ENCODE assay signal across 12 mouse cellular contexts in genomic region chr5:118636399-118637369, GRCm38 (mm10).
A peak's percentile ranks its signal among the peaks of the same experiment; 100 is the strongest.
DNase-seq lines count a peak whose midpoint lies in the region; ATAC-seq and TF ChIP-seq lines count a peak whose summit lies in the region.
"Had no signal": no experiment of that assay in that cellular context is flagged by ENCODE, and none has a peak within 500 bp of the region (broad histone marks: within the 10 kb centered on the region; RNA-seq: fewer than 3 reads in every experiment).

No protein-coding gene starts in this region.

- ATAC-seq in hindbrain, embryonic 14.5 days (ENCODE audit: low FRiP score), result no peak
- ATAC-seq in midbrain, embryonic 14.5 days (ENCODE audit: low FRiP score, low TSS enrichment), result no peak
- ATAC-seq: intestine, embryonic 16.5 days had no signal

- 79% methylated on average over 16 of the region's 16 CpGs for WGBS in hindbrain, embryonic 14.5 days
- WGBS in midbrain, embryonic 14.5 days, result 87% methylated on average over 16 of the region's 16 CpGs

- no peak overlapping the region for H3K9ac ChIP-seq in CH12.LX (ENCODE audit: insufficient read depth, low read depth)
- H3K9ac ChIP-seq in hindbrain, embryonic 14.5 days, result no peak overlapping the region
- H3K9ac ChIP-seq in midbrain, embryonic 14.5 days (replicated peaks; ENCODE audit: low read length), result no peak overlapping the region

- dilution Hi-C loops in CH12.LX (cut with MboI; ENCODE audit: extremely low pct_ligation_motif_present, extremely low pct_unique_long_range_greater_than_20kb, low sequenced_read_pairs), result no loop called here

- H3K4me1 ChIP-seq in CH12.LX (ENCODE audit: control insufficient read depth in 1 of 2, insufficient read depth in 2 of 2), result peaks cover 0 to 26% of the 10 kb centered on the region in 2 experiments; a peak in 2 of 4 replicates
- H3K4me1 ChIP-seq in hindbrain, embryonic 14.5 days (replicated peaks; ENCODE audit: control insufficient read depth, insufficient read depth, low read length), result peaks cover 18% of the 10 kb centered on the region
- H3K4me1 ChIP-seq in midbrain, embryonic 14.5 days (ENCODE audit: control insufficient read depth, insufficient read depth, low read length), result peaks cover 21% of the 10 kb centered on the region

- no peak overlapping the region for H3K27ac ChIP-seq in CH12.LX (ENCODE audit: insufficient read depth, low read depth)
- peak overlapping the region; percentile 30; the same call in 1 of the 2 replicates for H3K27ac ChIP-seq in hindbrain, embryonic 14.5 days
- peak overlapping the region; percentile 62; the same call in 1 of the 2 replicates for H3K27ac ChIP-seq in midbrain, embryonic 14.5 days (replicated peaks; ENCODE audit: low read depth, low read length)

- TF ChIP-seq RAD21 in CH12.LX (IDR thresholded peaks at IDR 0.05; ENCODE audit: low read depth, low read length), result no peak

- no peak for TF ChIP-seq POLR2A in CH12.LX (IDR thresholded peaks at IDR 0.05; ENCODE audit: low read depth, low read length)

- H3K9me3 ChIP-seq in CH12.LX (replicated peaks; ENCODE audit: low read length), result no peaks in the 10 kb centered on the region
- H3K9me3 ChIP-seq in hindbrain, embryonic 14.5 days (ENCODE audit: control insufficient read depth, low read length), result no peaks in the 10 kb centered on the region
- no peaks in the 10 kb centered on the region for H3K9me3 ChIP-seq in midbrain, embryonic 14.5 days (ENCODE audit: control insufficient read depth, low read length)

- no peaks in the 10 kb centered on the region for H3K27me3 ChIP-seq in CH12.LX (replicated peaks)
- H3K27me3 ChIP-seq in hindbrain, embryonic 14.5 days (ENCODE audit: control insufficient read depth, insufficient read depth, low read length), result no peaks in the 10 kb centered on the region
- H3K27me3 ChIP-seq in midbrain, embryonic 14.5 days (ENCODE audit: control insufficient read depth, insufficient read depth, low read length), result no peaks in the 10 kb centered on the region

- in situ Hi-C loops in CH12.LX (cut with MboI; ENCODE audit: low pct_ligation_motif_present, low pct_unique_long_range_greater_than_20kb, low sequenced_read_pairs), result no loop called here

- H3K79me2 ChIP-seq in CH12.LX (replicated peaks; ENCODE audit: control insufficient read depth, extremely low read depth, insufficient read depth, poor library complexity, severe bottlenecking), result no peaks in the 10 kb centered on the region

- TF ChIP-seq EP300 in CH12.LX (IDR thresholded peaks at IDR 0.05; ENCODE audit: low read length), result no peak

- no peak overlapping the region for H3K4me3 ChIP-seq in CH12.LX (replicated peaks in 1 of 3; ENCODE audit: low read depth in 2 of 3, low read length in 2 of 3, poor library complexity in 1 of 3)
- H3K4me3 ChIP-seq in hindbrain, embryonic 14.5 days (replicated peaks; ENCODE audit: low read length), result no peak overlapping the region
- no peak overlapping the region for H3K4me3 ChIP-seq in midbrain, embryonic 14.5 days (replicated peaks; ENCODE audit: low read depth, low read length)

- DNase-seq in CH12.LX (ENCODE audit: extremely low read depth) (peak; percentile 22), adipocyte (ENCODE audit: low spot score) (peak; percentile 44)
- DNase-seq in hindbrain, embryonic 14.5 days (ENCODE audit: low spot score), result no peak
- DNase-seq in midbrain, embryonic 14.5 days, result no peak
- no peak for DNase-seq in thymus, adult 18-20 months
- no peak for DNase-seq in adrenal gland, postnatal 4 days (ENCODE audit: low spot score in 2 of 2)
- DNase-seq in cerebellum, adult 9-11 months, result no peak
- DNase-seq: kidney, postnatal 25 days; layer of hippocampus, postnatal 36 days; lung, adult 18-20 months; right cerebral cortex, adult 18-20 months had no signal

- no peak overlapping the region for H3K4me2 ChIP-seq in CH12.LX (ENCODE audit: insufficient read depth, low read depth, poor library complexity, severe bottlenecking)
- H3K4me2 ChIP-seq in hindbrain, embryonic 14.5 days (replicated peaks), result no peak overlapping the region
- H3K4me2 ChIP-seq in midbrain, embryonic 14.5 days (ENCODE audit: low read length), result no peak overlapping the region

- H3K36me3 ChIP-seq in CH12.LX (replicated peaks in 1 of 2; ENCODE audit: control insufficient read depth in 1 of 2, insufficient read depth in 1 of 2, low read length in 1 of 2), result peaks cover 3 to 32% of the 10 kb centered on the region in 2 experiments
- no peaks in the 10 kb centered on the region for H3K36me3 ChIP-seq in hindbrain, embryonic 14.5 days (replicated peaks; ENCODE audit: control insufficient read depth, insufficient read depth)
- no peaks in the 10 kb centered on the region for H3K36me3 ChIP-seq in midbrain, embryonic 14.5 days (ENCODE audit: control insufficient read depth, insufficient read depth, low read length)

- no peak for TF ChIP-seq CTCF in CH12.LX (conservative IDR thresholded peaks at IDR 0.05 in 1 of 2, IDR thresholded peaks at IDR 0.05 in 1 of 2; ENCODE audit: low read depth in 2 of 2, low read length in 2 of 2)

TF ChIP-seq in CH12.LX, 34 proteins besides CTCF, POLR2A, EP300 and RAD21:
- TF ChIP-seq ETS1 (conservative IDR thresholded peaks at IDR 0.05; ENCODE audit: low read depth, low read length), result no peak
- no peak for TF ChIP-seq MEF2A (IDR thresholded peaks at IDR 0.05; ENCODE audit: borderline replicate concordance, low read depth, low read length)
- TF ChIP-seq TCF12 (IDR thresholded peaks at IDR 0.05; ENCODE audit: low read depth, low read length), result no peak
- TF ChIP-seq NRF1 (IDR thresholded peaks at IDR 0.05; ENCODE audit: low read depth, low read length), result no peak
- TF ChIP-seq CHD1 (IDR thresholded peaks at IDR 0.05; ENCODE audit: low read depth, low read length), result no peak
- no peak for TF ChIP-seq HCFC1 (IDR thresholded peaks at IDR 0.05; ENCODE audit: low read depth, low read length)
- no peak for TF ChIP-seq POLR2AphosphoS2 (IDR thresholded peaks at IDR 0.05; ENCODE audit: low read depth, low read length)
- no peak for TF ChIP-seq SIN3A (IDR thresholded peaks at IDR 0.05; ENCODE audit: low read length)
- TF ChIP-seq NELFE (IDR thresholded peaks at IDR 0.05; ENCODE audit: low read depth, low read length), result no peak
- no peak for TF ChIP-seq MAZ (IDR thresholded peaks at IDR 0.05; ENCODE audit: low read depth, low read length)
- TF ChIP-seq ZNF384 (IDR thresholded peaks at IDR 0.05; ENCODE audit: low read depth, low read length), result no peak
- no peak for TF ChIP-seq ZMIZ1 (IDR thresholded peaks at IDR 0.05; ENCODE audit: low read depth, low read length)
- TF ChIP-seq MAX (IDR thresholded peaks at IDR 0.05; ENCODE audit: low read length), result no peak
- TF ChIP-seq ELF1 (IDR thresholded peaks at IDR 0.05; ENCODE audit: low read depth, low read length), result no peak
- no peak for TF ChIP-seq MXI1 (IDR thresholded peaks at IDR 0.05; ENCODE audit: low read depth, low read length)
- TF ChIP-seq ZKSCAN1 (IDR thresholded peaks at IDR 0.05; ENCODE audit: borderline replicate concordance, low read depth, low read length), result no peak
- TF ChIP-seq PAX5 (IDR thresholded peaks at IDR 0.05; ENCODE audit: low read length), result no peak

Comparison
In these comparisons a context has a peak if more than half of its experiments do, and no peak if none do; other contexts are left out.
1. DNase-seq: peak in CH12.LX (single experiment) and adipocyte (single experiment); none in hindbrain, embryonic 14.5 days (single experiment), midbrain, embryonic 14.5 days (single experiment), thymus, adult 18-20 months (0 of 2), adrenal gland, postnatal 4 days (0 of 2) and cerebellum, adult 9-11 months (single experiment).